Mouse (Mus musculus) thymus, postnatal 36 days (tissue): Measurements from ENCODE around the gene Smco1.

ENCODE experiments used
- DNase-seq, 2 experiments: peaks; one replicate each; pipeline ENCODE4 v3.0.0; 2022; ENCODE audit warnings: mixed read lengths in 2 of 2

Gene Smco1

DNA sequence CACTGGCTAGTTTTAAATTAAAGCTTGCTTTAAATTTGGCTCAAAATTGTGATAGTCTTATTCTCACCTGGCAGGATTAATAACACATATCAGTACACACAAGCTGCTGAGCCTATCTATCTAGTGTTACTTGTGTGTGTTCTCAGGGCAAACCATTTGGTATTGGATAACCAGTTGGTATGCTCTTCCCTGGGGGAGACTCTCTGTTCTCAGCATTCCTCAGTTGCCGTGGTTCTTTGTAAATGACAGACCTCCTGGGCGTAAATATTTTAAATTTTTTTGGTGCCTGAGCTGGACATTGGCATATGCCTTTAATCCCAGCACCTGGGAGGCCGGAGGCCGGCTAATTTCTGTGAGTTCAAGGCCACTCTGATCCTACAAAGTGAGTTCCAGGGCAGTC lies 41.6 kb downstream of the Smco1 start:
- no peak for DNase-seq

DNA sequence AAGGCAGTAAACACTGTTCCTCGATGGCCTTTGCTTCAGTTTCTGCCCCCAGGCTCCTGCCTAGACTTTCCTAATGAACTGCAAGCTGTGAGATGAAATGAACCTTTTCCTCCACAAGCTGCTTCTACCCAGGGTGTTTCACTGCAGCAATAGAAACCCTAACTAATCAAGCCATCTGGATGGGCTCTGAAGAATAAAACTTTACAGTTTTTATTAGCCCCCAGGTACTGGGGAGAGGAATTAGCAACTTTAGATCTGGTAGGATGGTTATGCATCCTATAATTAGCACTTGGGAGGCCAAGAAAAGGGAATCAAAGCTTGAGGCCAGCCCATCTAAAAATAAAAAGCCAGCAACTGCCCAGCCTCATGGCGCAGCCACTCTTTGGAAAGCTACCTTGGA lies 45.3 kb downstream of the Smco1 start:
- no peak for DNase-seq

DNA sequence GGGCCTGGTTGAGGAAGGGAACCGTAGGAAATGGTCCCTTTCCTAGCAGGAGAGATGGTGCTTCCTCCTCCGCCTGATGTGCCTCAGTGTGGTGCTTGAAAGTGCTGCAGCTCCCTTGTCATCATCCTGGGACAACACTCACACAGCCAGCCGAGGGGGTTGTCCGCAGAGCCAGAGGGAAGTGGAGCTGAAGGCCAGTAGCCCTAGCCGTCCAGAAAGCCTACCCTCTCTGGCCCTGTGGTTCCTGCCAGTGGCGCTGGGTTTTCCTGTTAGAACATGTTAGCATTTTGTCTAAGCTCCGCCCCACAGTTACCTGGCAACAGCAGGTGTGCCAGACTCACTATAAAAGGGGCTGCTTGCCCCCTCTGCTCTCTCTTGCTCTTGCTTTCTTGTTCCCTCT lies 52.7 kb downstream of the Smco1 start:
- no peak for DNase-seq
